Mouse (Mus musculus) stomach, embryonic 15.5 days (tissue): Measurements from ENCODE around the gene Cxcr4. TPM values are rescaled to one million over a fixed set of nuclear protein-coding genes. Genes with fewer than 3 reads are reported as not detected.

Experiments used
- ATAC-seq: fragments of 200-750 bp; cut with Nextera tagmentation; 2 replicates; pipeline ENCODE4 v1.8.0; 2017; ENCODE audit warnings: low read depth, moderate number of reproducible peaks, moderate TSS enrichment; ENCODE audit not compliant: insufficient read depth, low FRiP score
- H3K27ac ChIP-seq: fragments of 300-500 bp; sonication (generic); 2 replicates; pipeline ENCODE4 v1.5.1; 2015; ENCODE audit warnings: mild to moderate bottlenecking, inconsistent platforms
- H3K27me3 ChIP-seq: fragments of 300-500 bp; sonication (generic); replicated peaks from 2 replicates; pipeline ENCODE4 v1.6.1; 2015; ENCODE audit warnings: inconsistent platforms
- H3K36me3 ChIP-seq: fragments of 300-500 bp; sonication (generic); 2 replicates; pipeline ENCODE4 v1.6.1; 2015; ENCODE audit warnings: inconsistent platforms
- H3K4me1 ChIP-seq: fragments of 300-500 bp; sonication (generic); 2 replicates; pipeline ENCODE4 v1.6.1; 2015; ENCODE audit warnings: inconsistent platforms
- H3K4me2 ChIP-seq: fragments of 300-500 bp; sonication (generic); 2 replicates; pipeline ENCODE4 v1.6.1; 2015; ENCODE audit warnings: mild to moderate bottlenecking, inconsistent platforms
- H3K4me3 ChIP-seq: fragments of 300-500 bp; sonication (generic); replicated peaks from 2 replicates; pipeline ENCODE4 v1.5.1; 2015; ENCODE audit warnings: inconsistent platforms
- H3K9ac ChIP-seq: fragments of 300-500 bp; sonication (generic); 2 replicates; pipeline ENCODE4 v1.6.1; 2015; ENCODE audit warnings: inconsistent platforms
- H3K9me3 ChIP-seq: fragments of 300-500 bp; sonication (generic); 2 replicates; pipeline ENCODE4 v1.6.1; 2016; ENCODE audit warnings: inconsistent platforms
- WGBS: fragments of 180-500 bp; shearing (Covaris S2); methylation state at CpG from one replicate; pipeline ENCODE4 v1.1.7; 2015; 5-methylcytosine and 5-hydroxymethylcytosine counted together
- polyA plus RNA-seq: library from polyadenylated mRNA; unstranded; fragments of >200 nt; fragmentation: Nextera tagmentation; extraction: Ambion mirVana; gene quantifications from 2 replicates; pipeline ENCODE4 v1.2.1, GENCODE M21; 2015

Gene Cxcr4
- polyA plus RNA-seq, 1 experiment from 2014 or later: 5.8 TPM

DNA sequence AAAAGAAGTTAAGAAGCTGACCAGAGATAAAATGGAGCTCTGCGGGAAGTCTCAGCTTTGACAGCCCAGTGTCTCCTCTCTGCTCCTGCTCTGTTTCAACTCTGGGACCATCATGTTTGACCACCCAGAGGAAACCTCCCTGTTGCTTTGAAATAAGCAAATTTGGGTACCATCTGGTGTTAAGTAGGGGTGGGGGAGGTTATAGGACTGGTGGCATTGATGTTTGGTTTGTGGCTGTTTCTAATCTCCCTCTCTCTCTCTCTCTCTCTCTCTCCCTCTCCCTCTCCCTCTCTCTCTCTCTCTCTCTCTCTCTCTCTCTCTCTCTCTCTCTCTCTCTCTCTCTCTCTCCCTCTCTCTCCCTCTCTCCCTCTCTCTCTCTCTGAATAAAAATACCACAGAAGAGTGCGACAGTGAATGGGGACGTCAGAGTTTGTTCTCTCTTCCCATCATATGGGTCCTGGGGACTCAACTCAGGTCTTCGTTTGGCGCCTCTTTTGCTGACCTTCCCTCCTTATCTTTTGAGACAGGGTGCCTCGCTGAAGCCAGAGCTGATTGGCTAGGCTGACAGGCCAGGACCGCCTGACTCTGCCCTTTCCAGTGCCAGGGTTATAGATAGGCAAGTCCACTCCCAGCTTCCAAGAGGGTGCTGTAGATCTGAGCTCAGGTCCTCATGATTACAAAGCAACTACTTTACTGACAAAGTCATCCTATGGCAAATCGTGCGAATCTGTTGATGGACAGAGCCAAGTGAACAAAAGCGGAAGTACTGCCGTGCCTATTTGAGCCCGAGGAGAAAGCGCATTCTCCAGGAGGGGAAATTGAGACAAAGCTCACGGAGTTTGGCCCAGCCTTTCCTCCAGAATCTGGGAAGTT, 31.4 kb downstream of the Cxcr4 start:
- Histone ChIP-seq H3K9me3 (no peaks in the 10 kb centered on the region), H3K27me3 (no peaks in the 10 kb centered on the region), H3K4me3 (no peak overlapping the region), H3K9ac (no peak overlapping the region), H3K27ac (no peak overlapping the region), H3K4me1 (no peaks in the 10 kb centered on the region), H3K4me2 (no peak overlapping the region), H3K36me3 (no peaks in the 10 kb centered on the region)
- 55% methylated on average over 14 of the region's 14 CpGs for WGBS
- peak; percentile 84; the same call in 1 of the 2 replicates for ATAC-seq

DNA sequence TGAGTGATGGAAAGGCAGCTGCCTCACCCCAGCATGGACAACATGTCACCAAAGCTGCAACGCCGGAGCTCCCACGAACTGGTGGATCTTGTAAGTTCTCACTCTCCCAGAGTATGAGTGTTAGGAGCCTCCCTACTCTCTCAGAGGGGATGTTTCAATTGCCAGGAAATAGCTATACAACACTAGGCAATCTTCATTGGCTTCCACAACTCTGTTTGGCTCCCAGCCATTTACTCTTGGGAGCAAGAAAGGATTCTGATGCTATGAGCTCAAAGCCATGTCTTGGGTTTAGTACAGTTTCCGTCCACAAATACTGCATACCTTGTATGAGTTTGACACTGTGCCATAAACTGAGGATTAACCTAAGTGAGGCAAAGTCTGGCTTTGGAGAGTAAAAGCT, 34.1 kb downstream of the Cxcr4 start:
- Histone ChIP-seq H3K27me3 (no peaks in the 10 kb centered on the region), H3K9me3 (no peaks in the 10 kb centered on the region), H3K27ac (no peak overlapping the region), H3K4me2 (no peak overlapping the region), H3K4me3 (no peak overlapping the region), H3K4me1 (no peaks in the 10 kb centered on the region), H3K9ac (no peak overlapping the region), H3K36me3 (no peaks in the 10 kb centered on the region)
- WGBS: 58% methylated on average over 4 of the region's 4 CpGs
- peak; percentile 24; the same call in 1 of the 2 replicates for ATAC-seq

DNA sequence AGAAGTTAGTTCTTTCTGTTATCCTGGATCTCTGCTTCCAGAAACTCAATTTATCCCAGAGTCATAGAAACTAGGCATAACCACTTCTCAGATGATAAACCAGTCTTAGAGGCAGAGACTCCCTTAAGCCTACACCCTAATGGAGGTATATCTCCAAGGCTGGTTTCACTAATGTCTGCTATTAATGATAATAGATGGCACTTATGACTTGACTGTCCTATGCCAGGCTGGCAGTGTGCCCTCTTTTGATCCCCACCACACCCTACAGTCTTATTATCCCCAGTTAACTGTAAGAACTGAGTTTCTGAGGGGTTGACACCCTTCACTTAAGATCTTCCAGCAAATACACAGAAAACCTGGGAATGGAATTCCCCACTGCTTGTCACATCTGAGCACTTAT, 39.5 kb downstream of the Cxcr4 start:
- Histone ChIP-seq H3K4me3 (no peak overlapping the region), H3K27me3 (no peaks in the 10 kb centered on the region)
- ATAC-seq: no peak

DNA sequence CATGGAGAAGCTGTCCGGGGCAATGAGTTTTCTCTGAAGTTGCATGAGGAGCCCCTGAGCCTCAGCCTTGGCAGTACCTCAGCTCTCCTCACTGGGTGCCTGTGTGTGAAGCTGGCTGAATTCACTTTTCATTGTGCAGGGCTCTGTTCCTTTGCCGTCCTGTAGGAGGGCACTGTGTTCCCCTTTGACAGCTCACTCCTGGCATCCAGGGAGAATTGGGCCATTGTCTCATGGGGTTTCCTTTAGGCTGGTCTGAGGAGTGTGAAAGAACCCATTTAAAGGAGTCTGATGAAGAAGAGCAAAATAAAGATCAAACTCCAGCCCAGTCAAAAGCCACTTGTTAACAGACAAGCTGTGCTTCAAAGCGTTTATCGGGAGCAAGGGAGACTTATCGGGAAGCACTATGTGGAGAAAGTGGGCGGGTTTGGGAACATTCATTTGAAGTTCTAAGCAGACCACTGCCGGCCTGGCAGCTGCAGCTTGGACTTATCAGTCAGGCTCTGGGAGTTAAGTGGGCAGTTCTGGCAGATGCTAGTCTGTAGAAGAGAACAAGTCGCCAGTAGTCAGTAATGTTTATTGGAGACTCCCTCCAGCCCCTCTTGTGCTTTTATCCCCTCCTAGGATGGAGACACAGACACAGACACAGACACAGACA, 40.2 kb downstream of the Cxcr4 start:
- H3K4me3 ChIP-seq: no peak overlapping the region
- H3K9me3 ChIP-seq: no peaks in the 10 kb centered on the region
- WGBS: 18% methylated on average over 8 of the region's 8 CpGs
- no peak overlapping the region for H3K27ac ChIP-seq
- H3K4me2 ChIP-seq: no peak overlapping the region
- no peaks in the 10 kb centered on the region for H3K4me1 ChIP-seq
- no peaks in the 10 kb centered on the region for H3K27me3 ChIP-seq
- no peak overlapping the region for H3K9ac ChIP-seq
- ATAC-seq: 0 out of 2 replicates have a peak, but pooled peaks have one; percentile 43
- no peaks in the 10 kb centered on the region for H3K36me3 ChIP-seq

More for the DNA sequence above, 39.5 kb downstream of the Cxcr4 start:
- no peaks in the 10 kb centered on the region for H3K9me3 ChIP-seq
- no peak overlapping the region for H3K4me2 ChIP-seq
- H3K9ac ChIP-seq: no peak overlapping the region
- no peaks in the 10 kb centered on the region for H3K36me3 ChIP-seq
- H3K27ac ChIP-seq: no peak overlapping the region
- H3K4me1 ChIP-seq: no peaks in the 10 kb centered on the region

DNA sequence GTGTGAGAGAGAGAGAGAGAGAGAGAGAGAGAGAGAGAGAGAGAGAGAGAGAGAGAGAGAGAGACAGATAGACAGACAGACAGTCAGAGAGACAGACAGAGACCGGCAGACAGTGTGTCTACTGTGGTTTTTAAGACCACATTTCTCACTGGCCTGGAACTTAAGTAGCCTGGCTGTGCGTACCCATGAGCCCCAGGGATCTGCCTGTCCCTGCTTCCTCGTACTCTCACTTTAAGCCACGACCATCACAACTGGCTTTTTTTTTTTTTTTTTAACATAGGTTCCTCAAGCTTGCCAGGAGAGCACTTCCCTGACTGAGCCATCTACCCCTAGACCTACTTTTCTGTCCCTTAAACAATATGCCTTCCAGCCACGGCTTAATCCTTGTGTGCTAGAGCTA, 42.7 kb downstream of the Cxcr4 start:
- Histone ChIP-seq H3K4me1 (no peaks in the 10 kb centered on the region), H3K9me3 (no peaks in the 10 kb centered on the region), H3K9ac (no peak overlapping the region), H3K36me3 (no peaks in the 10 kb centered on the region), H3K4me2 (no peak overlapping the region), H3K27me3 (no peaks in the 10 kb centered on the region), H3K4me3 (no peak overlapping the region), H3K27ac (no peak overlapping the region)
- 64% methylated on average over 5 of the region's 5 CpGs for WGBS
- ATAC-seq: no peak

GRCm38 (mm10) chr1:128549007-128549406, 43.1 kb downstream of the Cxcr4 start:
- Histone ChIP-seq H3K4me3 (no peak overlapping the region), H3K36me3 (no peaks in the 10 kb centered on the region), H3K9ac (no peak overlapping the region), H3K27ac (no peak overlapping the region), H3K4me1 (no peaks in the 10 kb centered on the region), H3K27me3 (no peaks in the 10 kb centered on the region), H3K4me2 (no peak overlapping the region), H3K9me3 (no peaks in the 10 kb centered on the region)
- no peak for ATAC-seq
- 65% methylated on average over 3 of the region's 3 CpGs for WGBS

GRCm38 (mm10) chr1:128548220-128548998, 43.7 kb downstream of the Cxcr4 start:
- WGBS: 59% methylated on average over 5 of the region's 5 CpGs
- Histone ChIP-seq H3K4me3 (no peak overlapping the region), H3K4me2 (no peak overlapping the region)

DNA sequence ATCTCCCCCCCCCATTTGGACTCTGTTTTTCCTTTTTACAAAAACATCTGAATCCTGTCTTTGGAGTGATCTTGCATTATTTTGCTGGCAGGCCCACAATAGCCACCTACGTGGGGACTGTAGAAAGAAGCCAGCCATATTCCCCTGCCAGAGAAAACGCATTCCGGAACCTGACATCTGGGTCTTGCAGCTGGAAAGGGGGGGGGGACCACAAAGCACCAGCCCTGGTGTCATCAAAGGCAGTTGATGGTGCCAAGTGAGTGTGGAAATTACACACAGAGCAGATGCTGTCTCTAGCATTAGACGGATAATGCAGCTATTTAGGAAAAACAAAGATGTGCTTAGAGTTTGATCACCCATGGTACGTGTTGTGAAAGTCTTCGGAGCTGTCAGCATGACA, 46.4 kb downstream of the Cxcr4 start:
- Histone ChIP-seq H3K36me3 (no peaks in the 10 kb centered on the region), H3K4me1 (no peaks in the 10 kb centered on the region), H3K27ac (no peak overlapping the region), H3K9me3 (no peaks in the 10 kb centered on the region), H3K27me3 (no peaks in the 10 kb centered on the region), H3K4me2 (no peak overlapping the region), H3K9ac (no peak overlapping the region), H3K4me3 (no peak overlapping the region)
- 80% methylated on average over 6 of the region's 6 CpGs for WGBS
- ATAC-seq: no peak

More at GRCm38 (mm10) chr1:128548220-128548998, 43.7 kb downstream of the Cxcr4 start:
- Histone ChIP-seq H3K9ac (no peak overlapping the region), H3K9me3 (no peaks in the 10 kb centered on the region), H3K27me3 (no peaks in the 10 kb centered on the region), H3K4me1 (no peaks in the 10 kb centered on the region), H3K36me3 (no peaks in the 10 kb centered on the region), H3K27ac (no peak overlapping the region)
- ATAC-seq: no peak

- no peaks in the 10 kb centered on the region for H3K9me3 ChIP-seq
- no peak overlapping the region for H3K4me3 ChIP-seq
- H3K4me2 ChIP-seq: no peak overlapping the region
- H3K27ac ChIP-seq: no peak overlapping the region
- 81% methylated on average over 2 of the region's 2 CpGs for WGBS
- no peaks in the 10 kb centered on the region for H3K4me1 ChIP-seq
- H3K27me3 ChIP-seq: no peaks in the 10 kb centered on the region
- no peak for ATAC-seq
- no peak overlapping the region for H3K9ac ChIP-seq
- no peaks in the 10 kb centered on the region for H3K36me3 ChIP-seq
Measured at GRCm38 (mm10) chr1:128543137-128543536, 49.0 kb downstream of the Cxcr4 start.

DNA sequence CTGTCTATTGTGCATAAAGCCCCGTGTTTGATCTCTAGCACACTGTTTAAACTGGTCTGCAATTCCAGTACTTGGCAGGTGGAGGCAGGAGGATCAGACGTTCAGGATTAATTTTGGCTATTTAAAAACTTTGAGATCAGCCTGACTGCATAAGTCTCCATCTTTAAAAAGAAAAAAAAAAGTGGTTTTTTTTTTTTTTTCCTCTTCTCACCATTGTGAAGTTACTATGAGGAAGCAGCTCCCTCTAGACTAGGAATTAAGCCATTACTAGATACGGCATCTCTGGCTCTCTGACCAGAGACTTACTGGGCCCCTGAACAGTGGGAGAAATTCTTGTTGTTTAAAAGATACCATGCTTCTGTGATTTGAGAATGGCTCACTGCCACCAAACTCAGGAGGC, 49.5 kb downstream of the Cxcr4 start:
- WGBS: 54% methylated on average over 3 of the region's 3 CpGs
- Histone ChIP-seq H3K9me3 (no peaks in the 10 kb centered on the region), H3K36me3 (no peaks in the 10 kb centered on the region), H3K4me3 (no peak overlapping the region), H3K4me2 (no peak overlapping the region), H3K4me1 (no peaks in the 10 kb centered on the region), H3K27me3 (no peaks in the 10 kb centered on the region), H3K27ac (no peak overlapping the region), H3K9ac (no peak overlapping the region)
- no peak for ATAC-seq

DNA sequence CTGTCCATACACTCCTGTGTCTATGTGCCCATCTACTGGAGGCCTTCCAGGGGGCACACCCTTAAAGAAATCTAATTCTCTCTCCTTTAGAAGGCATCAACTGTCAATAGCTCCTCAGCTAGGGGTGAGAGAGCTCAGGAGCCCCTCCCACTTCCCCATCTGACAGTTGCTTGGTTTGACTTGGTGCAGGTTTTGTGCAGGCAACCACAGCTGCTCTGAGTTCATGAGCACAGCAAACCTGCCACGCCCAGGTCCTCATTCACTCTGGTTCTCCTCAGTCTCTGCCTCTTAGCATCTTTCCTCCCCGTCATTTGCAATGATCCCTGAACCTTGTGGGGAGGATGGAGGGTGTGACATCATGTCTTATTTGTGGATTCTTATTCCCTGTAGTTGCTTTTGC, 51.9 kb downstream of the Cxcr4 start:
- Histone ChIP-seq H3K4me1 (no peaks in the 10 kb centered on the region), H3K4me2 (no peak overlapping the region), H3K36me3 (no peaks in the 10 kb centered on the region), H3K4me3 (no peak overlapping the region), H3K9ac (no peak overlapping the region), H3K9me3 (no peaks in the 10 kb centered on the region), H3K27me3 (no peaks in the 10 kb centered on the region), H3K27ac (no peak overlapping the region)
- no peak for ATAC-seq
- WGBS: 73% methylated on average over 2 of the region's 2 CpGs

- Histone ChIP-seq H3K36me3 (no peaks in the 10 kb centered on the region), H3K27me3 (no peaks in the 10 kb centered on the region), H3K9me3 (no peaks in the 10 kb centered on the region), H3K4me2 (no peak overlapping the region), H3K9ac (no peak overlapping the region), H3K27ac (no peak overlapping the region), H3K4me1 (no peaks in the 10 kb centered on the region), H3K4me3 (no peak overlapping the region)
- WGBS: 82% methylated on average over 10 of the region's 10 CpGs
- no peak for ATAC-seq
Measured at GRCm38 (mm10) chr1:128539555-128539954, 52.5 kb downstream of the Cxcr4 start.
